Mouse (Mus musculus) heart, adult 2 months (tissue): ENCODE data around the gene Cpxm1.
A peak's percentile ranks its signal among the peaks of the same experiment; 100 is the strongest.

ENCODE experiments used
- CTCF ChIP-seq: fragments of 200-600 bp; IDR thresholded peaks from 2 replicates; pipeline ENCODE4 v1.8.1; 2022; ENCODE audit warnings: antibody characterized with exemption, mild to moderate bottlenecking, moderate library complexity
- EP300 ChIP-seq: fragments of 200-500 bp; IDR thresholded peaks from 2 replicates; pipeline ENCODE4 v1.6.1; 2011; ENCODE audit warnings: low read depth, low read length, control low read depth; ENCODE audit not compliant: insufficient read depth
- POLR2A ChIP-seq: fragments of 200-500 bp; IDR thresholded peaks from 2 replicates; pipeline ENCODE4 v1.6.1; 2011; ENCODE audit warnings: mild to moderate bottlenecking, low read depth, low read length, control low read depth; ENCODE audit not compliant: insufficient read depth

GRCm38 (mm10) chr2:130388796-130389195 lies 8.6 kb downstream of the Cpxm1 start:
- TF ChIP-seq EP300 = no peak
- TF ChIP-seq CTCF = peak; percentile 49
- no peak for TF ChIP-seq POLR2A
